Mouse (Mus musculus) urinary bladder, postnatal 25 days (tissue): Measurements from ENCODE around the gene Serp2.
A peak's percentile ranks its signal among the peaks of the same experiment; 100 is the strongest.

Source experiments
- DNase-seq: peaks from one replicate; pipeline ENCODE4 v3.0.0; 2022; ENCODE audit warnings: low spot score

The Serp2 gene

DNA sequence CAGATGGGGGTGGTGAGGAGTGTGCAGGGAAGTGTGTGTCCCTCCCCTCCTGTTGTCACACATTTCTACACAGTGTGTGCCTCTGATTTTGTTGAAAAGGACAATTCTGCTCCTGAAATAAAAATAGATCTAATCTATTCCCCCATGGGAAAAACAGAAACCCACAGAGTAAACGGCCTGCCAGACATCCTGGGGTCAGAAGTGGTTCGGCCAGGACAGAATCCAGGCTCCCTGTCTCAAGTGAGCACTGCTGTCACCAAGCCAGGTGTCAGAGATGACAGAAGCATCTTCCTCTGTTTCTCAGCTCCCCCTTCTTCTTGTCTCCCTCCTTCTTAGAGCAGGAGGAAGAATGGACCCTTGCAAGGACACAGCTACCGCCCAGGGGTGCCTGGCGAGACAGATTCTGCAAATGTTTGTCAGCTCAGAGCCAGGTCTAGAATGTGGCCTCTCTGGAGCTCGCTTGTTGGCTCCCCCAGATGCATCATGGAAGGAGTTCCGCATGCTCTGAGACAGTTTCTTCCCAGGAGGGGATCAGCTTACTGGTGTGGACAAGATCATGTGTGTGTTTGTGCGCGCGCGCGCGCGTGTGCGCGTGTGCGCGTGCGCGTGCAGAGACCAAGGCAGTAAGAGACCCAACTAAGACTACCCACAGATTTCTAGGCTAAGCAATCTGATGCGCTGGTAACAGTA, 29.5 kb downstream of the Serp2 start:
- no peak for DNase-seq

DNA sequence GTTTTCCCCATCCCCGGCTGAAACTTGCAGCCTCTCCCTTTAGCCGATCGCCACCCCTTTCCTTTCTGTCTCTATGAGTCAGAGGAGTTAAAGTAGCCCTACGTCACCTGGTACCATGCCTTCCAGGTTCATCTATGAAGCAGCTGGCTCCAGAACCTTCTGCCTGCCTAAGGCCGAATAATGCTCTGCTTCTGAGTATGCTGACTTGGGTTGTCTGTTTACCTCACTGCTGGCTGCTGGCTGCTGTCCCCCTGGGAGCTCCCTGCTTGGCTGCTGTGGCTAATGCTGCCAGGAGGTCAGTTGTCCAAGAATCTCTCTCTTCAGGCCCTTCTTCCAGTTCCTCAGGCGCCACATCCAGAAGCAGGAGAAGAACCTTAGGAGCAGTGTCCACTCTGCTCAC, 30.2 kb downstream of the Serp2 start:
- DNase-seq, result no peak

DNA sequence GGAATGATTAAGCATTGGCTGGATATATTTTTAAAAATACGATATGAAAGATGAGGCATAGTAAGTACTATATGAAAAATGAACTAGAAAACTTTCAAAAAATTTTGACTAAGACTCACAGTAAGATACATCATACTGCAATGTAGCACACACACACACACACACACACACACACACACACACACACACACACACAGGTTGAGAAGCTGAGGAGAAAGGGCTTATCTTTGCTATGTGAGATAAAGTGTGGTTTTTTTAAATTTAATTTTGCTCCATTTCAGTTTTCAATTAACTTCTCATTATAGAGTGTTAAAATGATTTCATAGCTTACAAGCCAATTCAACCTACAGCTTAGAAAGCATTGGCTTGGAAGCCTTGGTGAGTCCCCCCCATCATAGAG, 33.3 kb downstream of the Serp2 start:
- no peak for DNase-seq

DNA sequence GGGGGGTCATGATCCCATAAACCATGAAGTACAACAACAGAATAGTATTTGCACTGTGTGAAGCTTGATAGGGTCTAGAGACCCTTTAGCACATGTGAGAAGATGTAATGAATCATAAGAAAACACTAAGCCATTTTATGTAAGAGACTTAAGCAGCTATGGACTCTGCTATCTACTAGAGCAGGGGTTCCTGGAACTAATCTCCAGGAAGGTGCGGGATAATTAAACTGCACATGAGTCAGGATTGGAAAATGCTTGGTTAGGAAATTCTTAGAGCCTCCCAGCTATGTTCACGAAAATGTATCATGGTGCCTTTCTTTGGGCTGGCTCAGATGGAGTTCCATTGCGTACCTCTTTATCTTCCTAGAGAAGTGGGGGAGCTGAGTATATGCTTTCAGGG, 35.4 kb downstream of the Serp2 start:
- DNase-seq, result no peak

DNA sequence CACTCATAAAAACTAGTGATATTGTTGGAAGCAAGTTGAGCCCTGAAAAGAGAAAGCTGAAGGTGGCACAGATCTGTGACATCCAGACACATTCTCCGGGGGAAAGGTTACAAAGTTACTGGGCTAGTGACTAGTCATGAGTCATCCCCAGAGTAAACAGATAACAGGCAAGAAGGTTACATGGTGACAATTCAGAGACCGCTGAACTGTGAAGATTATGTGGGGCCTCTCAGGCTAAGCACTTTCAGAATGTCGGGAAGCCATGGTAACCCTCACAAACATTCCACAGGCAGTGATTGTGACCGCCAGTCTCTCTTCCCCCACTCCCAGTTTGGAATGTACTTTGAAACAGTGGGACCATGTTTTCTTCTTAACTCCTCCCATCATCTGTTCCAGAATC, 36.1 kb downstream of the Serp2 start:
- DNase-seq, result no peak

DNA sequence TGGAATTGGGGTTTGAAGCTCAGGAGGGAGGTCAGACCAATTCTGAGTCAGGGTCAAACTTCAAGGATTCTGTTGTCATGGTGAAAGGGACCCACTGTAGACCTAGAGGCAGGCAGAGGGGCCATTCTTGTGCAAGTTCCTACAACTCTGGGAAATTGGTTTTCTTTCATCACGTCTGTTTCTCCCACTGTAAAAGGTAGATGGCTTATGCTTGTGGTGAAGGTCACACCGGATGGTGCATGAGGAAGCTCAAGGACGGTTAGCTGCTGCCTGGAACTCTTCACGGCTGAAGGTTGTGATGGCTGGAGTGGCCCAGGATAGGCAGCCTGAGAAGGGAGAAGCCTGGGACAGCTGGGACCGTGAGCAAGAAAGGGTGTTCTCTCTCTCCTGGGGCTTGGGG, 38.5 kb downstream of the Serp2 start:
- DNase-seq, result no peak

DNA sequence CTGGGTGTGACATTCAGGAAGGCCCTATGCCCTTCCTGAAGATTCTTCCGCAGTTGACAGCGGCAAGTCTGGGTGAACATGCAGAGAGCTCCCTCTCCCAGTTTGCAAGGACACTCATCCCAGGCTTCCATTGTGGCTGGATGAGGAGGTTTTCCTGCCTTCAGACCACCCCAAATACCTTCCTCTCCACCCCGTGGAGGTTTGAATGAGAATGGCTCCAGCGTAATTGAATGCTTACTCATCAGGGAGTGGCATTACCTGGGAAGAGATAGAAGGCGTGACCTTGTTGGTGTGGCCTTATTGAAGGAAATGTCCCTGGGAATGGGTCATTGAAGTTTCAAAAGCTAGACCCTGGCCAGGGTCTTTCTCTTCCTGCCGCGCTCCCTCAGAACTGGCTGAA, 41.1 kb downstream of the Serp2 start:
- no peak for DNase-seq

DNA sequence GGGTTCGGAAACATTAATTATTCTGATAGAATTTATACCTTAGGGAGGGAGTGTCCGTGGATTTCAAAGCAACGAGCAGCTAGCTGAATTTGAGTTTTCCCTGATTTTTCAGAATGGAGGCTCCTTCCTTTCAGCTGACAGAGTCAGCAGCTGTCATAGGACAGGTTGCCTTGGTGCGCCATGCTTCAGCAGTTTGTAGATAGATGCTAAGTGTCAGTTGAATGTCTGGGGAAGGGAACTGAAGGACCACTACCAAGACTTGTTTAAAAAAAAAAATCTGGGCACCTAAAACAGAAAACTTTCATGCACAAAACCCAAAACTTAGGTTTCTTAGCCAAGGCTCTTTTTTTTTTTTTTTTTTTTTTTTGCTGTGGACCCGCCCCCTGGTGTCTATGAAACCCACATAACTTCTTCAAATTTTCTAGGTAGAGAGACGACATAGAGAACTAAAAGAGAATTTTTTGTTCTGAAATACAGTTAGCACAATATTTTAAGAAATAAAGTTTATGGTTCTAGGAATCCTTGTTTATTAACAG, 42.6 kb downstream of the Serp2 start:
- no peak for DNase-seq

DNA sequence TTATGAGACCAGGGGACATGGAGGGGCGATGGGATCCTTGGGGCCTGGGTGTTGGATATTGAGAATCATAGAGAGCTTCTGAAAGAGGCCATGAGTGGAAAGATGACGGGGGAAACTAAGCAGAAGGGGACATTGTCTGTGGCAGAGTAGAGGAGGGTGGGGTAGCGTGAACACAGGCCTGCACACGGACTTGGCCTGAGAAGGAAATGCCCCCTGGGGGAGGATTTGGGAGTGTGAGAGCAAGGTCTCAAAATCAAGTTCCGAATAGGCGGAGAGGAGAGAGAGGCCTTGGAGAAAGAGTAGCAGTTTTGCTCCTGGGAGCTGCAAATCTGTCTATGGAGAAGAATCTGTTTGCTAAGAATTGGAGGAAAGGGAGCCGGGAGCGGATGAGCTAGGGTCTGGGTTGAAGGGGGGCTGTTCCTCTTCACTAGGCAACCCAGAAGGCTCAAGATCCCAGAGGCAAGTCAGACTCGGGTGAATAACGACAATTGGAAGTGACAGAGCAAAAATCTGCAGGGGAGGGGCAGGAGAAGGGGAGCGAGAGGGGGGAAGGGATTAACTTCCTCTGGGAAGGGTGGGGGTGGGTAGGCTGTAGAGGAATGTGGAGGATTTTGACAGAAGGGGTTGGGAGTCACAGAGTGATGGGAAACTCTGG, 43.2 kb downstream of the Serp2 start:
- DNase-seq, result no peak

DNA sequence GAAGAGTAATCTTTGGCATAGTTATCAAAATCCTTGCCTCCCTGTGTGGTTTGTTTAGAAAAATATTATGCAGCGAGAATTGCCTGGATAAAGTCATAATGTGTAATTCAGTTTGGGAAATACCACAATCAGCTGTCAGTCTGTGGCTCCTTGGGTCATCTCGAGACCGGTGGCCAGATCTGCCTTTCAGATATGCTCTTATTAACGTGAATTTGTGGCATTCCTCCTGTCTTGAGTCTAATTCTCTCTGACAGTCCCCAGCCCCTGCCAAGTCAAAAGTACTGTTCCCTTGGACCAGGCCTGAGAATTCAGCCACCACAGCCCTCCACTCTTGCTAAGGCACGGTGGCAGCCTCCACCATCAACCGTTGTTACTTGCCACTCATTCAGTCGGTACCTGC, 44.7 kb downstream of the Serp2 start:
- no peak for DNase-seq

DNA sequence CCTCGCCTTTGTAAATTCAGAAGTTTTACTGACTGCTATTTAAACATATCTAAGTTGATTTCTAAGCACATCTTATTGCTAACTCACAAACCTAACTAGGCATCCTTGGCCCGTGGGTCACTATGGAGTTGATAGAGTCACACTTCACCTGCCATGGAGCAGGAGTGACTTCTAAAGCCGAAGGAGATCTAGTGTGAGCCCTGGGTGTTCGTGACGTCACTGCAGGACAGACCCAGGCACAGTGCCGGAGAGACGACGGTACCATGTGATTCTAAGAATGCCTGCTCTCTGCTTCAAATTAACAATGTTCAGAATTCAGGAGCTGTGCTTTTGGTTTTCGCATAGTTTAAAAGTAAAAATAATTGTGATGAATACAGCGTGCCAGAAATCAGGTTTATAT, 48.0 kb downstream of the Serp2 start:
- DNase-seq, result no peak

DNA sequence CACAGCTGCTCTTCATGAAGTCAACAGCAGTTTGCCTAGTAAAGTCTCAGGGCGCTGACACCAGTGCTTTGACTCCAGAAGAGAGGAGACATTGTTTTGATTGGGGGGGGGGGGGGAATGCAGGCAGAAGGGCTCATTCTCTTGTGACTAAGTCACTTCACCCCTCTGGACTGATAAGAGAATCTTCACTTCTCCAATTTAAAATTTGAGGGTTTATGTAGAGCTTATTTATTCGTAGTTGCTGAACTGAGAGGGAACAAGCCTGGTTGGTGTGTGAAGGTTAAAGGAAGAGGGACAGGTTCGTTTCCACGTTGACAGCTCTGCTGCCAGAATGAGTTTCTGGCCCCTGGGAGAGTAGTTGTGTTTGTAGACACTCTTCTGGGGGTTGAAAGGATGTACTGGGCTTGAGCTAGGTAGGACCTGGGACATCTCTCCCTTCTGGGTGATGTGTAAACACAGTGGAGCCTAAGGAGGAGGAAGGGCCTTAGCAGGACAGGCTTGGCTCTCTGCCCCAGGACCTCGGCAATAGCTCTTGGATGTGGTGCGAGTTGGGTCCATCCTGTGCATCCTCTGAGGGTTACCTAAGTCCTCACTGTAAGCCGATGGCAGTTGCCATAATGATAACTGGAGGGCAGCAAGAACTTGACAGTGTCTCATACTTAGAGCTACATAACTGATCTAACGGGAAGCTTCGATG, 48.7 kb downstream of the Serp2 start:
- no peak for DNase-seq

DNA sequence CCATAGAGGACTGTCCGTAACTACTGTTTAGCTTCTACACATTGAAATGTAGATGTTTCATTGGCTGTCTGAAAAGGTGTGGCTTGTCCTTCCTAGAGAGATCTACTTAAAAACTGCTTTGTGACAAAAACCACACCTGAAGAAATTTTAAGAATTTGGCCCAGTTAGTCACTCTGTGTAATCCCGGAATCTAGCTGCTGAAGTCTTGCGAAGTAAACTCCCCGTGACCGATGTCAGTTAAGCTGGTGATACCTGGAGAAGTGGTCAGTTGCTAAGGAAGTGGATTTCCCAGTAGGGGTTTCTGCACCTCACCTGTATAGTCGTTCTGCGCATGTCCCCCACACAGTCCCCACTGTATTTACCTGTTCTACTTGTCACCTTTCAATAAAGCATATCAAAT, 49.3 kb downstream of the Serp2 start:
- DNase-seq, result no peak

DNA sequence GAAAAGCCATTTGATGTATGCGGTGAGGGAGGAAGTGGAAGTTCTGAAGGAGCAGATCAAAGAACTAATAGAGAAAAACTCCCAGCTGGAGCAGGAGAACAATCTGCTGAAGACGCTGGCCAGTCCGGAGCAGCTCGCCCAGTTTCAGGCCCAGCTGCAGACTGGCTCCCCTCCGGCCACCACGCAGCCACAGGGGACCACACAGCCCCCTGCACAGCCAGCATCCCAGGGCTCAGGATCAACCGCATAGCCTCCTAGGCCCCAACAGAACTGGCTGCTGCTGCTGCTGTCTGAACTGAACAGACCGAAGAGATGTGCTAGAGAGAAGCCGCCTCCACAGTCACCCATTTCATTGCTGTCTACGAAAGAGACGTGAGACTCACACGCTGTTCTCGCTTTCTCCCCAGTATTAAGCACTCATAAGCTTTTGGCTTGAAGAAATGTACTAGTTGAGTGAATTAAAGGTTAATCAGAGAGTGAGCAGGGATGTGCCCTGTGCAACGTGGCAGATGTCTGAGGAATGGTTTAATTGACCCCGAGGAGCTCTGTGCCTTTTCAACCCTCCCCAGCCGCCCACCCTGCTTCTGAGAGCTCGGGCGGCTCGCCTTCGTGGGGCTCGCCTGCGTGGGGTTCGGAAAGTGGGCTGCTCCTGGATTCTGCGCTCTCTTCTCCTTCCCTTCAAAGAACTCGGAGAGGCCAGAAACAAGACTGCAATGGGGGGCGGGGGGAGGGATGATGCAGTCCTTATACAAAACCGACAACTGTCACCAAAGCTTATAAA, 50.1 kb downstream of the Serp2 start:
- DNase-seq, result peak; percentile 8

DNA sequence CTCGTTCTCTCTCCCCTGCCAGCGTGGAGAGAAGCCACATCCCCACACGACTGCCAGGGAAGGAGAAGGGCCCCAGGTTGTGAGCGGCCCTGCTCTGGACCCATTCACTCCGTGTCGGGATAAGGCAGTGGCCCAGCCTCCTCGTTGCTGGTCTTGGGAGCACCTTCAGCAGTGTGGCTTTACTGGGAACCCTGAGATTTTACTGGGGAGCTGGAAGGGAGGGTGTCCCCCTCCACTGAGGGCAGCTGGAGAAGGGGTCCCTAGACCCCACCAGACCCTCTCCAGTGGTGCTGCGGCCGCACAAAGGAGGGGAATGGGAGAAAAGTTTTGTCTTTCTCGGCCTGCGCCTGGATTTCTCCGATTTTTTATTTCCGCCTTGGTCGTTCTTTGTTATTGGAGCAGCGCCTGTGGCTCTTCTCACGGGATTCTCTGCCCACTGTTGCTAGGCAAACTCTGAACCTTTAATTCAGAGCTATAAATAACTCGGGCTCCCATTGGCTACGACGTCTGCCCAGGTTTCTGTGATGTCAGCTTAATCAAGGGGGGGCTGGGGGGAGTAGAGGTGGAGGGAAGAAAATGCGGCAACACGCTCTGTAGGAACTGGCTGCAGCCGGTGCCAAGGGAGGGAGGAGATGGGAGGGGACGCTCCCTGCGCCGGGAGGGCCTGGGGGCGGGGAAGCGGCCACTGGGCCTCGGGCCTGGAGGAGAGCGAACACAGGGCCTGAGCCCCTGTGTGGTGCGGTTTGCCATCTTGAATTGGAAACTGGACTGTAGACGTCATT, 51.1 kb downstream of the Serp2 start:
- DNase-seq, result peak; percentile 72

DNA sequence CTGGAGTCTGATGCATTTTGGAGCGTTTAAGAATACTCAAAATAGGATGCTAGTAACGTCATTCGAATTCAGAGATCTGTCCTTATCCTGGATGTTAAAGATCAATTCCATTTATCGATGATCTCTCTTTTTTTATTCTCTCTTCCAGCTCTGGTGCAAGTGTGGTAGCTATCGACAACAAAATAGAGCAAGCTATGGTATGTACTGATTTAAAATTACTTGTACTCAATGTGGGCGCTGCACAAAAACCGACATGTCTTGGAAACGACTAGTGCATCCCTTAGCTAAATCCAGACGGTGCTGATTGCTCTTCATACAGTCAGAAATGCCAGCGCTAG, 51.6 kb downstream of the Serp2 start:
- no peak for DNase-seq

DNA sequence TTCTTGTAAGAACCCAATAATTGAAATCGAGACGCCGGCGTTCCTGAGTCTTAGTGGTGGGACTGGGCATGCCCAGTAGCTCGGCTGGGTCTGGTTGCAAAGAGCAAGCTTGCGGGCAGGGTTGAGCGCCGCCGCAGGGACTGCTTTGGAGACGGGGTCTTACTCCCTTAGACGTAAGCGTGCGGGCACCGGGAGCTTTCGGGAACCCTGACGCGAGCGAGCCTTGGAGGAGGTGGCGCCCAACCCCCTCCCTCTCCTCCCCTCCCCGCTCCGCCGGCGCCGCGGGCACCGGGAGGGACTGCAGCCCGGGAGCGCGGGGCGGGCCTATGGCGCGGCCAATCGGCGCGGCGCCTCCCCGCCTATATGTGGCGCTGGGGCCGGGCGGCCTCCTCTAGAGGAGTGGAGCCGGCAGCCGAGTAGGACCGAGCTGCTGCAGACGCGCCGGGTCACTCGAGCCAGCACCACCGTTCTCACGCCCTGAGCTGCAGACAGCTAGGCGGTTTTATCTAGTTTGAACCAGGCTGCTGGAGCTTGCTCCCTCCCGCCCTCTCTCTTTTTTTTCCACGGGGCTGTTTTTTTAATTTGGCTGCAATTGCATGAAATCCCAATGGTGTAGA, 52.5 kb downstream of the Serp2 start:
- peak; percentile 91 for DNase-seq

DNA sequence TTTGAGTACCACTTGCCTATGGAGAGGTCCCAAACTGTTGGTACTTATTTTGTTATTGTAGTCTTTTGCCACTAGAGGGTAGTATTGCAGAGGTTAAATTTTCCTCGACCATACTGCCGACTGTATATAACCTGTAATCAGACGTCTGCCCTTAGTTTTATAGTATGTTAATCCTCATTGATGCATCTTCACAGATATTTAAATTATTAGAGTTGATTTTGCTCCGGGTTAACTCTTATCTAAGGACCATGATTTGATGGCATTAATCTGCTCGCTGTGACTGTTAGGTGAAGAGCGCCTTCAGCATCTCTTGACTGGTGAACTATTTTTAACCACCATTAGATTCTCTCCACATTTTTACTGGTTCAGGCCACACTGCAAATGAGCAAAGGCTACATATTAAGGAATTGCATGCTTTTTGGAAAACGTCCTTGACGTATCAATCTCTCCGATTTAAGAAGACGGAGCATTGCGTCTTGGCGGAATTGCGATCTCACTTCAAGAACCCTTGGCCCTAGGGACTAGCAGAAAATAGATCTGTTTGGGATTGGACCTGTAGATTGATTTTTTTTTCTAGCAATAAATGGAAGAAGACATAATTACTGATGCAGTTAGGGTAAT, 53.3 kb downstream of the Serp2 start:
- DNase-seq, result no peak

DNA sequence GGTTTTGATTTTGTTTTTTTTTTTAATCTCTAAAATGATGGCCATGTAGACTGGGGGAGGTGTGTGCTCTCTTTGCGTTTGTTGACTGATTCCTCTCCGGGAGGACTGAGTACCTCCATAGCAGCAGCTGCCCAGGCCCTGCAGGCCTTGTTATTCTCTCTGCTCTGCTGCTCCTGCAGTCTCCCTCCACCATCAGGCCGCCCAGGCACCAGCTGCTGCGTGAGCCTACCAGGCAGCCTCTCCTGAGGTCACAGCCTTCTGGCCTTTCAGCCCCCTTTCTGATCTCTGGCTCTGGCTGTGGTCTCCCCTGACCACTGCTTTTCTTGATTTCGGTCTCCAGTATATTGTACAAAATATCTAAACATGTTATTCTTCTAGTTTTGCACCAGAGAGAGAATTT, 56.7 kb downstream of the Serp2 start:
- DNase-seq, result no peak

DNA sequence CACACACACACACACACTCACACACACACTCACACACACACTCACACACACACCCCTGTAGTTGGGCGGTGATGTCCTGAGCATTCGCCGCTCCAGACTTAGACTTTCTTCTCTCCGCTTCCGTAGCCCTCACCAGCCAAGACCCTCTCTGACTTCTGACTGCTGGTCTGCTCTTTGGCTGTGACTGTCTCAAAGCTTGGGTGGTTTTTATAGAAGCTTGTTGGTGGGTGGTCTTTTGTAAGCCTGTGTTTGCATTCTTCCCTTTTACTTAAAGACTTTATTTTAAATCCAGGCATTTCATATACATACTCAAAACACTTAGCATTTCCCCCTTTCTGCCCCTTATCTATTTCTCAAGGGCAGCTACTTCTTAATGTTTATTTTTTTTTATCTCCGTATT, 57.2 kb downstream of the Serp2 start:
- no peak for DNase-seq

DNA sequence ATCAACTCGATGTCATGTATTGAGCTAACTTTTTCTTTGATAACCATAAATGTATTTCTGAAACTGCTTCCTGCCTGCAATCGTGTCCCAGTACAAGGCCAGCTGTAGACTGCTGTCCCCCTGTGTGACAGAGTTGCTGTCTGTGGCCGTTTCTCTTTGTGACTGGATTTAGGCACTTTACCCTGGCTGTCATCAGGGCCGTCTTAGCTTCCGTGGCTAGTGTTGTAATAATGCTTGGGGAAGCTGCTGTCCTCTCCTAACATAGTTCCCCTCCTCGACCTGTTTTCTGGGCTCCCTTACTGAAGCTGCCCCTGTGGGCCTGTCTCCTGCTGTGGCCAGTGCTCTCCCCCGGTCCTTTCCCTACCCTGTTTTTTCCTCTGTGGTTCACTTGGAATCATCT, 58.5 kb downstream of the Serp2 start:
- DNase-seq, result no peak
